Mouse (Mus musculus) brain, adult 2 months (tissue): ENCODE data around the gene Cdh4.
A peak's percentile ranks its signal among the peaks of the same experiment; 100 is the strongest.

Experiments used
- DNase-seq: peaks from one replicate; pipeline ENCODE4 v3.0.0; 2011; ENCODE audit warnings: low read depth, low spot score

Gene Cdh4

GRCm38 (mm10) chr2:179723401-179723800 is 281.2 kb downstream of the Cdh4 start:
- no peak for DNase-seq

- DNase-seq: no peak
Measured at GRCm38 (mm10) chr2:179729002-179729401, 286.8 kb downstream of the Cdh4 start.

GRCm38 (mm10) chr2:179729802-179730201 is 287.6 kb downstream of the Cdh4 start:
- DNase-seq: no peak

- no peak for DNase-seq
Measured at GRCm38 (mm10) chr2:179733141-179733831, 291.1 kb downstream of the Cdh4 start.

GRCm38 (mm10) chr2:179742419-179742818 is 300.2 kb downstream of the Cdh4 start:
- DNase-seq: no peak

- no peak for DNase-seq
Measured at GRCm38 (mm10) chr2:179742828-179743227, 300.6 kb downstream of the Cdh4 start.

GRCm38 (mm10) chr2:179746491-179746890 is 304.3 kb downstream of the Cdh4 start:
- peak; percentile 36 for DNase-seq

GRCm38 (mm10) chr2:179749399-179749798 is 307.2 kb downstream of the Cdh4 start:
- peak; percentile 69 for DNase-seq

- DNase-seq: no peak
Measured at GRCm38 (mm10) chr2:179753811-179754210, 311.6 kb downstream of the Cdh4 start.

- DNase-seq: peak; percentile 77
Measured at GRCm38 (mm10) chr2:179754776-179755175, 312.5 kb downstream of the Cdh4 start.

- DNase-seq: peak; percentile 46
Measured at GRCm38 (mm10) chr2:179761718-179762441, 319.6 kb downstream of the Cdh4 start.

- DNase-seq: peak; percentile 97
Measured at GRCm38 (mm10) chr2:179762521-179763305, 320.5 kb downstream of the Cdh4 start.

GRCm38 (mm10) chr2:179764460-179764859 is 322.2 kb downstream of the Cdh4 start:
- no peak for DNase-seq

GRCm38 (mm10) chr2:179766664-179767526 is 324.7 kb downstream of the Cdh4 start:
- DNase-seq: no peak

GRCm38 (mm10) chr2:179767527-179767849 is 325.3 kb downstream of the Cdh4 start:
- no peak for DNase-seq

- DNase-seq: peak; percentile 83
Measured at GRCm38 (mm10) chr2:179769137-179769536, 326.9 kb downstream of the Cdh4 start.

- no peak for DNase-seq
Measured at GRCm38 (mm10) chr2:179769943-179770342, 327.7 kb downstream of the Cdh4 start.

GRCm38 (mm10) chr2:179774440-179775110 is 332.3 kb downstream of the Cdh4 start:
- DNase-seq: peak; percentile 76

- peak; percentile 56 for DNase-seq
Measured at GRCm38 (mm10) chr2:179775999-179776705, 333.9 kb downstream of the Cdh4 start.

GRCm38 (mm10) chr2:179779266-179779665 is 337.0 kb downstream of the Cdh4 start:
- peak; percentile 49 for DNase-seq
